Mouse (Mus musculus): ENCODE results near the gene Lca5l.

GRCm38 (mm10) chr16:96128466-96128865 is 63.6 kb downstream of the Lca5l start:
- TF ChIP-seq CTCF (conservative IDR thresholded peaks at IDR 0.05; ENCODE audit: low read length): no peak
- TF ChIP-seq NANOG (IDR thresholded peaks at IDR 0.05; ENCODE audit: borderline replicate concordance, low read length): no peak

Measured in E14TG2a.4 (cell line).